Mouse (Mus musculus): ENCODE results near the gene Pglyrp1. TPM values are rescaled to one million over a fixed set of nuclear protein-coding genes. Genes with fewer than 3 reads are reported as not detected.

Gene Pglyrp1
- polyA plus RNA-seq, 1 experiment from 2014 or later, result 36.7 TPM

- no peaks in the 10 kb centered on the region for H3K4me1 ChIP-seq (ENCODE audit: control insufficient read depth, insufficient read depth, low read depth, low read length)
- H3K36me3 ChIP-seq (ENCODE audit: control insufficient read depth, insufficient read depth, low read length), result no peaks in the 10 kb centered on the region
- H3K27ac ChIP-seq (ENCODE audit: low read depth, low read length), result no peak overlapping the region
- 81% methylated on average over 7 of the region's 7 CpGs for WGBS
- H3K9me3 ChIP-seq (ENCODE audit: control insufficient read depth, low read length), result no peaks in the 10 kb centered on the region
- ATAC-seq, result no peak
- no peak overlapping the region for H3K4me3 ChIP-seq (ENCODE audit: low read length)
- H3K27me3 ChIP-seq (replicated peaks; ENCODE audit: control insufficient read depth, insufficient read depth, low read length), result no peaks in the 10 kb centered on the region
- no peak overlapping the region for H3K9ac ChIP-seq (ENCODE audit: low read depth, low read length)
- no peak overlapping the region for H3K4me2 ChIP-seq (ENCODE audit: low read length)
Measured at GRCm38 (mm10) chr7:18878691-18879090, 7.6 kb downstream of the Pglyrp1 start.

GRCm38 (mm10) chr7:18883991-18884744 is 13.0 kb downstream of the Pglyrp1 start:
- Histone ChIP-seq H3K4me1 (ENCODE audit: control insufficient read depth, insufficient read depth, low read depth, low read length) (no peaks in the 10 kb centered on the region), H3K36me3 (ENCODE audit: control insufficient read depth, insufficient read depth, low read length) (no peaks in the 10 kb centered on the region), H3K27ac (ENCODE audit: low read depth, low read length) (no peak overlapping the region), H3K9me3 (ENCODE audit: control insufficient read depth, low read length) (no peaks in the 10 kb centered on the region), H3K9ac (ENCODE audit: low read depth, low read length) (no peak overlapping the region; the same call in 1 of the 2 replicates), H3K27me3 (replicated peaks; ENCODE audit: control insufficient read depth, insufficient read depth, low read length) (no peaks in the 10 kb centered on the region), H3K4me3 (ENCODE audit: low read length) (no peak overlapping the region), H3K4me2 (ENCODE audit: low read length) (no peak overlapping the region)
- peak; percentile 18; the same call in 1 of the 2 replicates for ATAC-seq
- WGBS, result 67% methylated on average over 9 of the region's 9 CpGs

GRCm38 (mm10) chr7:18884745-18885422 is 13.8 kb downstream of the Pglyrp1 start:
- H3K9me3 ChIP-seq (ENCODE audit: control insufficient read depth, low read length), result no peaks in the 10 kb centered on the region
- peak overlapping the region; percentile 30; the same call in 1 of the 2 replicates for H3K9ac ChIP-seq (ENCODE audit: low read depth, low read length)
- peak; percentile 22; the same call in 1 of the 2 replicates for ATAC-seq
- H3K27ac ChIP-seq (ENCODE audit: low read depth, low read length), result no peak overlapping the region; the same call in 1 of the 2 replicates
- H3K4me1 ChIP-seq (ENCODE audit: control insufficient read depth, insufficient read depth, low read depth, low read length), result no peaks in the 10 kb centered on the region
- no peak overlapping the region for H3K4me3 ChIP-seq (ENCODE audit: low read length)
- 63% methylated on average over 13 of the region's 13 CpGs for WGBS
- H3K36me3 ChIP-seq (ENCODE audit: control insufficient read depth, insufficient read depth, low read length), result no peaks in the 10 kb centered on the region
- no peaks in the 10 kb centered on the region for H3K27me3 ChIP-seq (replicated peaks; ENCODE audit: control insufficient read depth, insufficient read depth, low read length)
- H3K4me2 ChIP-seq (ENCODE audit: low read length), result no peak overlapping the region

- Histone ChIP-seq H3K36me3 (ENCODE audit: control insufficient read depth, insufficient read depth, low read length) (no peaks in the 10 kb centered on the region), H3K4me3 (ENCODE audit: low read length) (no peak overlapping the region), H3K4me1 (ENCODE audit: control insufficient read depth, insufficient read depth, low read depth, low read length) (no peaks in the 10 kb centered on the region), H3K27me3 (replicated peaks; ENCODE audit: control insufficient read depth, insufficient read depth, low read length) (no peaks in the 10 kb centered on the region), H3K9me3 (ENCODE audit: control insufficient read depth, low read length) (no peaks in the 10 kb centered on the region), H3K4me2 (ENCODE audit: low read length) (no peak overlapping the region), H3K9ac (ENCODE audit: low read depth, low read length) (no peak overlapping the region), H3K27ac (ENCODE audit: low read depth, low read length) (no peak overlapping the region)
- no peak for ATAC-seq
- WGBS, result 94% methylated on average over 1 of the region's 1 CpGs
Measured at GRCm38 (mm10) chr7:18886963-18887362, 15.8 kb downstream of the Pglyrp1 start.

GRCm38 (mm10) chr7:18890848-18891247 is 19.7 kb downstream of the Pglyrp1 start:
- Histone ChIP-seq H3K36me3 (ENCODE audit: control insufficient read depth, insufficient read depth, low read length) (no peaks in the 10 kb centered on the region), H3K4me3 (ENCODE audit: low read length) (no peak overlapping the region), H3K4me1 (ENCODE audit: control insufficient read depth, insufficient read depth, low read depth, low read length) (peaks cover 17% of the 10 kb centered on the region), H3K27ac (ENCODE audit: low read depth, low read length) (no peak overlapping the region), H3K9me3 (ENCODE audit: control insufficient read depth, low read length) (no peaks in the 10 kb centered on the region), H3K27me3 (replicated peaks; ENCODE audit: control insufficient read depth, insufficient read depth, low read length) (no peaks in the 10 kb centered on the region), H3K9ac (ENCODE audit: low read depth, low read length) (no peak overlapping the region), H3K4me2 (ENCODE audit: low read length) (no peak overlapping the region)
- WGBS, result 94% methylated on average over 8 of the region's 8 CpGs
- ATAC-seq, result no peak

DNA sequence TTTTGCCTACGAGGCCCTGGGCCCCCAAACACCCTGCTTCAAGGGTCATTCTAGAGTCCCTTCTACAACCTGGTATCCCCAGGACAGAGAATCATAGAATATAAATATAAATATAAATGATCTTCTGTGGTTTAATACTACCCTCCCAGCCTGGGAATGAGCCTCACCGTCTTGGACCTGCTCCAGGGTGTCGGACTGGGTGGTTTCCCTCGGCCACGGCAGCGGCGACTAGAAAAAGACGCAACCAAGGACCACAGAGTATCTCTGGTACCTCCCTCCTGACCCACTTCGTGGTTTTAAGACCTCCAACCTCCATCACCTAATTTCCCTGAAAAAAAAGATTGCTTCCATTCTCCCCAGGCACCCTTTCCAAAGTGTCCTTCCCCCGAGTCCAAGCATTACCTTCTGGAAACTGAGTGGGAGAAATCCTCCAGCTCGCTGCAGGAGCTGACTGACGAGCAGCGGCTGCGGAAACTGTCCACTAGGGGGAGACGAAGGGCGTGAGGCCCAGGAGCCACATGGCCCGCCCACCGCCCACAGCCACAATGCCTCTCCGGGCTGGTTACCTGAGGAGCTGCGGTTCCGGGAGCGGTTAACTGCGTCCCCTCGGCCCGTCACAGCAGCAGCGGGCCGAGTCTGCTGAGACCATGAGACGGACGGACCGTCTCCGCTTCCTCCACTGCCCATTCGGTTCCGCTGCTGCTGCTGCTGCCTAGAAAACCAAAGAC is 20.9 kb downstream of the Pglyrp1 start:
- Histone ChIP-seq H3K4me1 (ENCODE audit: control insufficient read depth, insufficient read depth, low read depth, low read length) (peaks cover 19% of the 10 kb centered on the region), H3K4me2 (ENCODE audit: low read length) (peak overlapping the region; percentile 87), H3K36me3 (ENCODE audit: control insufficient read depth, insufficient read depth, low read length) (no peaks in the 10 kb centered on the region), H3K4me3 (ENCODE audit: low read length) (peak overlapping the region; percentile 63), H3K27me3 (replicated peaks; ENCODE audit: control insufficient read depth, insufficient read depth, low read length) (no peaks in the 10 kb centered on the region), H3K9ac (ENCODE audit: low read depth, low read length) (peak overlapping the region; percentile 80), H3K27ac (ENCODE audit: low read depth, low read length) (peak overlapping the region; percentile 72), H3K9me3 (ENCODE audit: control insufficient read depth, low read length) (no peaks in the 10 kb centered on the region)
- ATAC-seq, result peak; percentile 71
- 18% methylated on average over 33 of the region's 33 CpGs for WGBS

DNA sequence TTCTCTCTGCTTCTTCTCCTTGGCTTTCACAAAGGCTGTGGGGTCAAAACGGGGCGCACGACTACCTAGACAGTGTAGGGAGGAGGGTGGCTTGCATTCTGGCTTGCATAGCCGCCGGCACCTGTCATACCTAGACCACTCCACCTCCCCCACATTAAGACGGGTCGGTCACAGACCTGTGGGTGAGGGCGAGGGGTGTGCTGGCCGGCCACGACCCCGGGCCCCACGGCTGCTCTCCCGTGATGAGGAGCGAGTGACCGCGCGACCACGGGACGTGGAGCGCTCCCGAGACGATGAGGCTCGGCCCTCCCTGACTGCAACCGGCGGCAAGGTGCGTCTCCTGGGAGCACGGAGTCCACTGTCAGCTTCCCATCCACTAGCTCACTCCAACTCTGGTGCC is 21.9 kb downstream of the Pglyrp1 start:
- H3K9ac ChIP-seq (ENCODE audit: low read depth, low read length), result peak overlapping the region; percentile 80
- H3K9me3 ChIP-seq (ENCODE audit: control insufficient read depth, low read length), result no peaks in the 10 kb centered on the region
- 25% methylated on average over 26 of the region's 27 CpGs for WGBS
- no peaks in the 10 kb centered on the region for H3K27me3 ChIP-seq (replicated peaks; ENCODE audit: control insufficient read depth, insufficient read depth, low read length)
- peak; percentile 38 for ATAC-seq
- peaks cover 19% of the 10 kb centered on the region for H3K4me1 ChIP-seq (ENCODE audit: control insufficient read depth, insufficient read depth, low read depth, low read length)
- H3K36me3 ChIP-seq (ENCODE audit: control insufficient read depth, insufficient read depth, low read length), result no peaks in the 10 kb centered on the region
- H3K27ac ChIP-seq (ENCODE audit: low read depth, low read length), result no peak overlapping the region
- H3K4me3 ChIP-seq (ENCODE audit: low read length), result peak overlapping the region; percentile 63
- H3K4me2 ChIP-seq (ENCODE audit: low read length), result peak overlapping the region; percentile 87

- Histone ChIP-seq H3K27ac (ENCODE audit: low read depth, low read length) (no peak overlapping the region; the same call in 1 of the 2 replicates), H3K27me3 (replicated peaks; ENCODE audit: control insufficient read depth, insufficient read depth, low read length) (no peaks in the 10 kb centered on the region), H3K36me3 (ENCODE audit: control insufficient read depth, insufficient read depth, low read length) (no peaks in the 10 kb centered on the region), H3K4me3 (ENCODE audit: low read length) (peak overlapping the region; percentile 63), H3K9ac (ENCODE audit: low read depth, low read length) (peak overlapping the region; percentile 66), H3K9me3 (ENCODE audit: control insufficient read depth, low read length) (no peaks in the 10 kb centered on the region), H3K4me2 (ENCODE audit: low read length) (peak overlapping the region; percentile 87), H3K4me1 (ENCODE audit: control insufficient read depth, insufficient read depth, low read depth, low read length) (peaks cover 19% of the 10 kb centered on the region)
- peak; percentile 51 for ATAC-seq
- 3% methylated on average over 34 of the region's 41 CpGs for WGBS
Measured at GRCm38 (mm10) chr7:18893651-18894430, 22.7 kb downstream of the Pglyrp1 start.
